Mouse (Mus musculus) spleen, adult 2 months (tissue): Measurements from ENCODE around the gene 1700014D04Rik.

Source experiments
- CTCF ChIP-seq: fragments of 200-500 bp; IDR thresholded peaks from 2 replicates; pipeline ENCODE4 v1.5.1; 2011; ENCODE audit warnings: mild to moderate bottlenecking, inconsistent platforms; ENCODE audit not compliant: insufficient read depth, insufficient read length, insufficient replicate concordance; ENCODE audit errors: extremely low read depth
- POLR2A ChIP-seq: fragments of 200-500 bp; IDR thresholded peaks from 2 replicates; pipeline ENCODE4 v1.6.1; 2011; ENCODE audit warnings: low read depth, low read length, inconsistent platforms

DNA sequence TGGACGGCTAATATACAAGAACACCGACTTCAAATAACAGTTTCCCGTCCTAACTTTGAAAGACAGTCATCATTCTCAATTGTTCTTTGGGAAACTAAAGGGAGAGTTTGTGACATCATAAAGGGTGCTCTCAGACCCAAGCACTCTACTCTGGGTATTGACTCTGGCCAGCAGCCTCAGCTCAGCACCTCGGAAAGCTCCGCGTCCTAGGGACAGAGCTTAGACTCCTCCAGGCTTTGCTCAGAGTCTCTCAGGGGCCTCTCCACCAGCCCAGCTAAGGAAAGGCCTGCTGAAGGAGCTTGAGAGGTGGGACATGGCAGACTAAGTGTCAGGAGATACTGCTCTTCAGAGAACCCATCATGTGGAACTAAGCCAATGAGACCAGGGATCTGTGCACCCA, 388 bp downstream of the 1700014D04Rik start:
- TF ChIP-seq CTCF (no peak), POLR2A (no peak)
